Mouse (Mus musculus): Measurements from ENCODE around the gene Mylpf.

DNA sequence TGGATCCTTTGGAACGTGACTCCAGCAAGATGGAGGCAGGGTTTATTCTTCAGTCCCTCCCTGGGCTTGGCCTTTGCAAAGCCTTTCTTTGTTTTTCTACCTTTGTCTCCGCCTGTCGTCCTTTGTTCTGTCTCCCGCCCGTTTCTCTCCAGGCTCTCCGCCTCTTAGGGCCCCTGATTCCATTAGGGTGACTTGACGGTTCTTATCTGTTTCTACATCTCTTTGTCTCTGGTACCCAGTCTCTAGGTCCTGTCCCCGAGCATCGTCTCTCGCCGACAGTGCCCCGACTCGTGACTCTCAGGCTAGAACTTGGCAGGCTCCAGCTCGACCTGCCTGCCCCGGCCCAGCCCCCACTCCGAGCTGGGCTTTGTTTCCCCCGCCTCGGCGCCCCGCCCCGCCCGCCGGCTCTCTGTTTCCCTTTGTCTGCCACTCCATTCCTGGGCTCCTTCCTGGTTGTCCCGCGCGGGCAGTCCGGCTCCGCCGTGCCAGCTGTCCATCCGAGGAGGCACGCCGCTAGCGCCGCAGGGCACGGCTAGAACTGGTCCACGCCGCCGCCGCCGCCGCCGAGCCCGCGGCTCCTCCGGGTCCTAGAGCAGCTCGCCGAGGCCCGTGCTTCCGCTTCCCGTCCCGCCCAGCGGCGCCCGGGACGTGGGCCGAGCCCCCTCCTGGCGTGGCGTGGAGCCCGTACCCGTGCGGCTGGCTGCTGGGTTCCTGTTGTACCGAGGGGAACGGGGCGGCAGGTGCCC lies 24.1 kb downstream of the Mylpf start, which contains the start of the genes Zfp553 and Sept1:
- no peak for TF ChIP-seq CTCF (conservative IDR thresholded peaks at IDR 0.05; ENCODE audit: insufficient read depth, insufficient read length, low read depth, low read length)
- peak; percentile 43 for TF ChIP-seq POLR2A (IDR thresholded peaks at IDR 0.05; ENCODE audit: low read depth, low read length)
